In genomic region chr7:5081241-5081640, GRCm38 (mm10) we compare ENCODE assay signal across 8 mouse cellular contexts. TPM values are rescaled to one million over a fixed set of nuclear protein-coding genes. Genes with fewer than 3 reads are reported as not detected.
DNase-seq lines count a peak whose midpoint lies in the region; ATAC-seq and TF ChIP-seq lines count a peak whose summit lies in the region.

No protein-coding gene starts in this region.

- peak overlapping the region; percentile 64 for H3K4me2 ChIP-seq in forebrain, embryonic 15.5 days (replicated peaks)
- peak overlapping the region; percentile 68 for H3K4me2 ChIP-seq in liver, embryonic 16.5 days (ENCODE audit: low read depth, low read length)

- H3K9me3 ChIP-seq in forebrain, embryonic 15.5 days, result no peaks in the 10 kb centered on the region
- H3K9me3 ChIP-seq in liver, embryonic 16.5 days (replicated peaks; ENCODE audit: control insufficient read depth, low read length), result no peaks in the 10 kb centered on the region

- peaks cover 31% of the 10 kb centered on the region for H3K4me1 ChIP-seq in forebrain, embryonic 15.5 days
- H3K4me1 ChIP-seq in liver, embryonic 16.5 days (ENCODE audit: control insufficient read depth, low read depth, low read length), result peaks cover 45% of the 10 kb centered on the region

- peak overlapping the region; percentile 60 for H3K4me3 ChIP-seq in C2C12 (ENCODE audit: insufficient read depth, poor library complexity, severe bottlenecking)
- H3K4me3 ChIP-seq in forebrain, embryonic 15.5 days, result peak overlapping the region; percentile 98
- peak overlapping the region; percentile 98 for H3K4me3 ChIP-seq in liver, embryonic 16.5 days (ENCODE audit: low read depth, low read length)

- no peak for TF ChIP-seq CTCF in C2C12 (IDR thresholded peaks at IDR 0.05; ENCODE audit: control insufficient read depth, insufficient read depth, insufficient read length)

- H3K27ac ChIP-seq in forebrain, embryonic 15.5 days (replicated peaks), result no peak overlapping the region
- peak overlapping the region; percentile 95 for H3K27ac ChIP-seq in liver, embryonic 16.5 days (ENCODE audit: low read length)

- peak overlapping the region; percentile 96; the same call in 1 of the 2 replicates for H3K9ac ChIP-seq in forebrain, embryonic 15.5 days (replicated peaks)
- peak overlapping the region; percentile 98 for H3K9ac ChIP-seq in liver, embryonic 16.5 days (ENCODE audit: low read depth, low read length)

- no peak for ATAC-seq in forebrain, embryonic 15.5 days (replicated peaks)
- ATAC-seq in liver, embryonic 16.5 days (ENCODE audit: low read depth), result peak; percentile 51

- no peaks in the 10 kb centered on the region for H3K27me3 ChIP-seq in C2C12 (ENCODE audit: control insufficient read depth, insufficient read depth, insufficient read length)
- H3K27me3 ChIP-seq in forebrain, embryonic 15.5 days, result no peaks in the 10 kb centered on the region
- no peaks in the 10 kb centered on the region for H3K27me3 ChIP-seq in liver, embryonic 16.5 days (ENCODE audit: control insufficient read depth, insufficient read depth, low read depth, low read length)

- H3ac ChIP-seq in C2C12 (ENCODE audit: control insufficient read depth, insufficient read length, low read depth), result no peak overlapping the region

- H3K36me3 ChIP-seq in C2C12 (ENCODE audit: control insufficient read depth, insufficient read depth), result peaks cover 55% of the 10 kb centered on the region
- H3K36me3 ChIP-seq in forebrain, embryonic 15.5 days, result peaks cover 46% of the 10 kb centered on the region
- H3K36me3 ChIP-seq in liver, embryonic 16.5 days (ENCODE audit: control insufficient read depth, insufficient read depth), result peaks cover 37% of the 10 kb centered on the region

- DNase-seq in cerebellum, adult 9-11 months, result peak; percentile 31
- DNase-seq in cerebellum, adult 8-10 months, result no peak
- DNase-seq in frontal cortex, postnatal 25 days (ENCODE audit: low spot score in 2 of 2), result no peak
- DNase-seq in embryo, embryonic 9.5 days (ENCODE audit: extremely low spot score), result no peak
- no peak for DNase-seq in left cerebral cortex, adult 18-20 months (ENCODE audit: low spot score in 2 of 2)

- peaks cover 75% of the 10 kb centered on the region for H3K79me2 ChIP-seq in C2C12 (ENCODE audit: control insufficient read depth, insufficient read depth)

- peaks cover 51% of the 10 kb centered on the region for H3K79me3 ChIP-seq in C2C12 (ENCODE audit: low read depth)

- WGBS in forebrain, embryonic 15.5 days, result 70% methylated on average over 6 of the region's 6 CpGs
- WGBS in liver, embryonic 16.5 days (ENCODE audit: insufficient replicate concordance), result 11% methylated on average over 6 of the region's 6 CpGs

TF ChIP-seq in C2C12, 6 proteins besides CTCF, POLR2A, EP300 and RAD21:
- TF ChIP-seq USF1 (IDR thresholded peaks at IDR 0.05; ENCODE audit: low read depth) (no peak), MYOD1 (IDR thresholded peaks at IDR 0.05; ENCODE audit: control insufficient read depth, insufficient read length, low read depth) (no peak), MAX (IDR thresholded peaks at IDR 0.05) (no peak), MYOG (IDR thresholded peaks at IDR 0.05; ENCODE audit: control insufficient read depth, extremely low read depth, insufficient read length) (no peak), FOSL1 (IDR thresholded peaks at IDR 0.05; ENCODE audit: insufficient read depth, low read length, poor library complexity, severe bottlenecking) (no peak), CEBPB (IDR thresholded peaks at IDR 0.05; ENCODE audit: low read depth) (no peak)
TF ChIP-seq in C2C12: peak in this region for 0.

RNA-seq across cellular contexts. Expression of gene Epn1, which starts 1.2 kb away (rescaled TPM):
- 102 TPM for polyA plus RNA-seq in C2C12 (2012; fragmentation: generic; extraction: Trizol)
- 94.5 and 96.9 TPM in 2 replicates for polyA plus RNA-seq in forebrain, embryonic 15.5 days (2015; fragmentation: Nextera tagmentation; extraction: Ambion mirVana)
- polyA plus RNA-seq in liver, embryonic 16.5 days (2015; fragmentation: Nextera tagmentation; extraction: Ambion mirVana), result 45.2 and 46.6 TPM in 2 replicates
- total RNA-seq in left cerebral cortex, adult 18-20 months (2021), result 100 to 1,000 TPM; 482 to 504 TPM

RNA-seq across cellular contexts. Expression of gene U2af2, which starts 19.3 kb away (rescaled TPM):
- polyA plus RNA-seq in C2C12 (2012; fragmentation: generic; extraction: Trizol), result 333 TPM
- 136 TPM in 2 replicates for polyA plus RNA-seq in forebrain, embryonic 15.5 days (2015; fragmentation: Nextera tagmentation; extraction: Ambion mirVana)
- polyA plus RNA-seq in liver, embryonic 16.5 days (2015; fragmentation: Nextera tagmentation; extraction: Ambion mirVana), result 48.2 and 48.8 TPM in 2 replicates
- 100 to 1,000 TPM; 176 to 181 TPM for total RNA-seq in left cerebral cortex, adult 18-20 months (2021)

RNA-seq across cellular contexts. Expression of gene Zfp580, which starts 29.9 kb away (rescaled TPM):
- 13.7 TPM for polyA plus RNA-seq in C2C12 (2012; fragmentation: generic; extraction: Trizol)
- 53.0 and 54.1 TPM in 2 replicates for polyA plus RNA-seq in forebrain, embryonic 15.5 days (2015; fragmentation: Nextera tagmentation; extraction: Ambion mirVana)
- polyA plus RNA-seq in liver, embryonic 16.5 days (2015; fragmentation: Nextera tagmentation; extraction: Ambion mirVana), result 0.89 and 1.8 TPM in 2 replicates
- total RNA-seq in left cerebral cortex, adult 18-20 months (2021), result 10 to 100 TPM; 27.8 to 31.0 TPM

RNA-seq across cellular contexts. Expression of gene Rfpl4, which starts 35.5 kb away (rescaled TPM):
- not detected for polyA plus RNA-seq in C2C12 (2012; fragmentation: generic; extraction: Trizol)
- 0.13 TPM in 1 of 2 replicates, not detected in the other for polyA plus RNA-seq in forebrain, embryonic 15.5 days (2015; fragmentation: Nextera tagmentation; extraction: Ambion mirVana)
- not detected in 2 replicates for polyA plus RNA-seq in liver, embryonic 16.5 days (2015; fragmentation: Nextera tagmentation; extraction: Ambion mirVana)
- not detected for total RNA-seq in left cerebral cortex, adult 18-20 months (2021)

RNA-seq across cellular contexts. Expression of gene Zfp784, which starts 43.0 kb away (rescaled TPM):
- polyA plus RNA-seq in C2C12 (2012; fragmentation: generic; extraction: Trizol), result 1.5 TPM
- polyA plus RNA-seq in forebrain, embryonic 15.5 days (2015; fragmentation: Nextera tagmentation; extraction: Ambion mirVana), result 7.8 and 8.5 TPM in 2 replicates
- 1.3 and 1.7 TPM in 2 replicates for polyA plus RNA-seq in liver, embryonic 16.5 days (2015; fragmentation: Nextera tagmentation; extraction: Ambion mirVana)
- total RNA-seq in left cerebral cortex, adult 18-20 months (2021), result 1 to 10 TPM; 4.4 to 4.8 TPM
